Mouse (Mus musculus): Measurements from ENCODE around the gene Slc29a1. TPM values are rescaled to one million over a fixed set of nuclear protein-coding genes. Genes with fewer than 3 reads are reported as not detected.

Slc29a1 gene
- polyA plus RNA-seq, 1 experiment from 2014 or later, result 93.6 TPM

DNA sequence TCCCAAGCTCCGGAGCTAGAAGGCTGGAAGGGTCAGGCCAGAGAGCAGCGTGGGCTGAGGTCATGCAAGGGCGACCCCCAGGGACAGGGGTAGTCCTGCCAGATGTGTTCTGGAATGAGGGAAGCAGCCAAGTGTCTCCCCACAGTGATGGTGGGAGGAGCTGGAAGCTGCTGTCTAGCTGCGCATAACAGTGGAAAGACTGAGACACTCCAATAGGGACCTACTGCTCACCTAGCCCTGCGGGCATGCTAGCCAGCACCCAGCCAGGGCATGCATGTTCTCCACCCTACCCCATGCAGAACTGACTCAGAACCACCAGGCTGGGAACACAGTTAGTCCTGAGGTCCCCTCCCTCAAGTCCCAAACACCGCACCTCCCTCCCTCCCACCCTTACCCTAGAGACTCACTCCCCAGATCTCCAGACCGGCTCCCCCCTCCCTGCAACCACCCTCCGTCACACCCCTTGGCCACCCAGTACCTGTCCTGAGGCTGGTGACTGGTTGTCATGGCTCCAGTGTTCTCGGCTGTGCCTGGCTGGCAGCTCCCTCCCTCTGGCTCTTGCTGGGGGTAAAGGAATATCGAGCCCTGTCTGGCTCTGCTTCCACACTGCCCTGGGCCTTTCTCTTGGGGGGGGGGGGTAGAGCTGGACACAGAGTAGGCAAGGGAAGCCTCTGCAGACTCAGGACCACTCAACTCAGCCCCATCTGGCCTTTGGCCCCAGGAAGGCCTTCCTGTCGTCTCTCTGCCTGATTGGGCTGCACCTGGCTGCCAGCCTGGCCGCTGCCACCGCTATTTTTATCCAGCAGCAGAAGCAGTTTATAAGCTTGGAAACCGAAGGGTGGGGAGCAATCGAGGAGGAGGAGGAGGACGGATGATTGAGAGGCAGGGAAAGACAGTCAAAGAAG lies 7.5 kb downstream of the Slc29a1 start:
- TF ChIP-seq CTCF (IDR thresholded peaks at IDR 0.05; ENCODE audit: low read depth), result no peak
- Histone ChIP-seq H3K36me3 (ENCODE audit: insufficient read depth, low read length) (0 out of 2 replicates have a peak, but pooled peaks cover 6% of the 10 kb centered on the region), H3K4me3 (replicated peaks; ENCODE audit: low read depth, low read length) (no peak overlapping the region), H3K9me3 (replicated peaks; ENCODE audit: low read length) (no peaks in the 10 kb centered on the region), H3K27ac (peak overlapping the region; percentile 70), H3K4me2 (ENCODE audit: low read length) (peak overlapping the region; percentile 98), H3K27me3 (ENCODE audit: insufficient read depth, low read length) (no peaks in the 10 kb centered on the region), H3K9ac (ENCODE audit: low read depth, low read length) (peak overlapping the region; percentile 28; the same call in 1 of the 2 replicates), H3K4me1 (replicated peaks; ENCODE audit: insufficient read depth, low read length) (peaks cover 46% of the 10 kb centered on the region)
- DNase-seq (ENCODE audit: low spot score) (no peak), ATAC-seq (replicated peaks; ENCODE audit: low FRiP score, low read depth) (no peak; the same call in 1 of the 2 replicates)
- WGBS, result 32% methylated on average over 16 of the region's 16 CpGs

DNA sequence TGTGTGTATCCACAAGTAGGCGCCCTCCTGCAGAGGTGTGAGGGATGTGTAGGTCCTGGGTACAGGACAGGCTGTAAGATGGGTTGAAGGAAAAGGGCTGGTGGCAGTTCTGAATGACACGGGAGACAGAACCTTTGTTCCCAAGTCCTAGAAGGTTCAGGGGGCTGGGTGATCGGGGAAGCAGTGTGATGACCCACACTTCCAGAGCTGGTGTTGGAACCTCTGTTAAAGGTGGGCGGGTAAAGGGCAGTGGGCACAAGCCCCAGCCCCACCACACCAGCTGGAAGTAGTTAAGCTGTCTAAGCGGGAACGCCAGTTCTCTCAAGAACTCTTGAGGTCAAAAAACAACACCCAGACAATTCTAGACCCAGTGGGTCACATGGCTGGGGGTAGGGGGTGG lies 9.0 kb downstream of the Slc29a1 start:
- Histone ChIP-seq H3K9ac (ENCODE audit: low read depth, low read length) (no peak overlapping the region), H3K27ac (no peak overlapping the region), H3K27me3 (ENCODE audit: insufficient read depth, low read length) (no peaks in the 10 kb centered on the region), H3K36me3 (ENCODE audit: insufficient read depth, low read length) (0 out of 2 replicates have a peak, but pooled peaks cover 6% of the 10 kb centered on the region), H3K4me1 (replicated peaks; ENCODE audit: insufficient read depth, low read length) (peaks cover 45% of the 10 kb centered on the region), H3K4me2 (ENCODE audit: low read length) (no peak overlapping the region), H3K4me3 (replicated peaks; ENCODE audit: low read depth, low read length) (no peak overlapping the region), H3K9me3 (replicated peaks; ENCODE audit: low read length) (no peaks in the 10 kb centered on the region)
- no peak for TF ChIP-seq CTCF (IDR thresholded peaks at IDR 0.05; ENCODE audit: low read depth)
- DNase-seq (ENCODE audit: low spot score), result no peak
- 76% methylated on average over 6 of the region's 6 CpGs for WGBS
- no peak for ATAC-seq (replicated peaks; ENCODE audit: low FRiP score, low read depth)

DNA sequence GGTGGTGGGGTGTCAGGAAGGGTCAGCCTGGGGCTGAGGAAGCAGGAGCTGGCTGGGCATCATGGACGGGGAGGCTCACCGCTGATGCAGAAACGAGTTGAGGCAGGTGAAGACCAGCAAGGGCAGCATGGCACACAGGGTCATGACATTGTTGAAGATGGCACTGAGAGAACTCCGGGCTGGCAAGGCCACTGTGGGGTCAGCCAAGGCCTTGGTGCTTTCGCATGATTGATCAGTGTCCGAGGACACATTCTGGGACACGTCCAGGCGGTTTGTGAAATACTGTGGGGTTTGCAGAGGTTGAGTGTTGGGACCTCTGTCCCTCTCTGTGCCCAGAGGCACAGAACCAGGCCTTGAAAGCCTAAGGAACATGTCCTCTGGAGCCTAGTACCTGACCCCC lies 9.6 kb downstream of the Slc29a1 start:
- H3K27me3 ChIP-seq (ENCODE audit: insufficient read depth, low read length), result no peaks in the 10 kb centered on the region
- DNase-seq (ENCODE audit: low spot score), result no peak
- H3K9ac ChIP-seq (ENCODE audit: low read depth, low read length), result no peak overlapping the region
- no peak for ATAC-seq (replicated peaks; ENCODE audit: low FRiP score, low read depth)
- no peak overlapping the region for H3K27ac ChIP-seq
- 0 out of 2 replicates have a peak, but pooled peaks cover 6% of the 10 kb centered on the region for H3K36me3 ChIP-seq (ENCODE audit: insufficient read depth, low read length)
- H3K4me3 ChIP-seq (replicated peaks; ENCODE audit: low read depth, low read length), result no peak overlapping the region
- no peak for TF ChIP-seq CTCF (IDR thresholded peaks at IDR 0.05; ENCODE audit: low read depth)
- H3K4me1 ChIP-seq (replicated peaks; ENCODE audit: insufficient read depth, low read length), result peaks cover 46% of the 10 kb centered on the region
- 87% methylated on average over 8 of the region's 8 CpGs for WGBS
- no peak overlapping the region for H3K4me2 ChIP-seq (ENCODE audit: low read length)
- H3K9me3 ChIP-seq (replicated peaks; ENCODE audit: low read length), result no peaks in the 10 kb centered on the region

DNA sequence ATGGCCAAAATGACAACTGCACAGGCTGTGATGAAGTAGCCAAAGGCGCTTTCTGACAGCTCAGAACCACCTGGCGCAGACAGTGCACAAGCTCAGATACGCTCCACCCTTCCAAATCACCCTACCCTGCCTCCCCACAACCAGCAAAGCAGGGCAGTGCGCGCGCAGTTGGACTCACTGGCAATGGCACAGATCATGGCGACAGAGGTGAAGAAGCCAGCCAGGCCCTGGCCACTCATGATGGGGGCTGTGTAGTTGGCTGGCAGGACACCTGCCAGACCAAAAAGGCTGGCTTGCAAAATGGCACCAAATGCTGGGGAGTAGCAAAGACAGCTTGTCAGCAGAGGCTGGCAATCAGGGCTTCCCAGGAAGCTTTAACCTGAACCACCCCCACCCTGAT lies 10.2 kb downstream of the Slc29a1 start:
- DNase-seq (ENCODE audit: low spot score) (no peak), ATAC-seq (replicated peaks; ENCODE audit: low FRiP score, low read depth) (no peak)
- Histone ChIP-seq H3K36me3 (ENCODE audit: insufficient read depth, low read length) (0 out of 2 replicates have a peak, but pooled peaks cover 6% of the 10 kb centered on the region), H3K4me1 (replicated peaks; ENCODE audit: insufficient read depth, low read length) (peaks cover 44% of the 10 kb centered on the region), H3K4me2 (ENCODE audit: low read length) (no peak overlapping the region), H3K27ac (no peak overlapping the region), H3K9ac (ENCODE audit: low read depth, low read length) (no peak overlapping the region), H3K9me3 (replicated peaks; ENCODE audit: low read length) (no peaks in the 10 kb centered on the region), H3K27me3 (ENCODE audit: insufficient read depth, low read length) (no peaks in the 10 kb centered on the region), H3K4me3 (replicated peaks; ENCODE audit: low read depth, low read length) (no peak overlapping the region)
- WGBS, result 99% methylated on average over 7 of the region's 7 CpGs
- no peak for TF ChIP-seq CTCF (IDR thresholded peaks at IDR 0.05; ENCODE audit: low read depth)

DNA sequence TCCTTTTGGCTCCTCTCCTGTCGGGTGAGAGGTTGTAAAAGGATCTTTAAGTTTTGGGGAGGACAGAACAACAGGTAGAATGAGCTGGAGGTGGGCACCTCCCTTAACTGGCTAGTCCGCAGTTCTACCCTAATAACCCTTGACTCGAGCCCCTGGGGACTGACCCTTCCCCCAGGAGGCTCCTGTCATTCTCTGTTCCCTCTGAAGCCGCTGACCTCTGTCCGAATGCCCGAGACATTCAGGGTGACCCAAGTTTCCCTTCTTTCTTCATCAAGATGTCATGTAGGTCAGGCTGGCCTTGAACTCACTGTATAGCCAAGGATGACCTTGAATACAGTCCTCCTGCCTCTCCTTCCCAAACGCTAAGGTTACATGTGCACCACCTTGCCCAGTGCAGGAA lies 11.0 kb downstream of the Slc29a1 start:
- 90% methylated on average over 7 of the region's 7 CpGs for WGBS
- Histone ChIP-seq H3K9me3 (replicated peaks; ENCODE audit: low read length) (no peaks in the 10 kb centered on the region), H3K27ac (no peak overlapping the region), H3K9ac (ENCODE audit: low read depth, low read length) (no peak overlapping the region), H3K4me3 (replicated peaks; ENCODE audit: low read depth, low read length) (no peak overlapping the region), H3K36me3 (ENCODE audit: insufficient read depth, low read length) (0 out of 2 replicates have a peak, but pooled peaks cover 6% of the 10 kb centered on the region), H3K4me2 (ENCODE audit: low read length) (no peak overlapping the region), H3K27me3 (ENCODE audit: insufficient read depth, low read length) (no peaks in the 10 kb centered on the region), H3K4me1 (replicated peaks; ENCODE audit: insufficient read depth, low read length) (peaks cover 37% of the 10 kb centered on the region)
- ATAC-seq (replicated peaks; ENCODE audit: low FRiP score, low read depth), result no peak
- no peak for TF ChIP-seq CTCF (IDR thresholded peaks at IDR 0.05; ENCODE audit: low read depth)
- no peak for DNase-seq (ENCODE audit: low spot score)

DNA sequence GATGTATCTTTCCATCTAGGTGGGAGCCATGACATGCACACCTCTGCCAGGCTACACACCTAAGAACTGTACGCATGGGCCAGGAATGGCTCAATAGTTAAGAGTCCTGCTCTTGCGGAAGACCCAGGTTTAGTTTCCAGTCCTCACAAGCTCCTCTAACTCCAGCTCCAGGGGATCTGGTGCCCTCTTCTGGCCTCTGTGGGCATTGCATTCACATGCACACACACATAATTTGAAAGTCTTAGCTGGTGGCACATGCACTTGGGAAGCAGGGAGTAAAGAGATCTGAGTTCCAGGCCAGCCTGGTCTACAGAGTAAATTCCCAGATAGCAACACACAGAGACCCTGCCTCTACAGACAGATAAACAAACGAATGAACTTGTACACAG lies 13.0 kb downstream of the Slc29a1 start:
- Histone ChIP-seq H3K27ac (0 out of 2 replicates have a peak overlapping the region, but pooled peaks have one; percentile 87), H3K9me3 (replicated peaks; ENCODE audit: low read length) (no peaks in the 10 kb centered on the region), H3K4me3 (replicated peaks; ENCODE audit: low read depth, low read length) (no peak overlapping the region), H3K9ac (ENCODE audit: low read depth, low read length) (no peak overlapping the region), H3K4me1 (replicated peaks; ENCODE audit: insufficient read depth, low read length) (peaks cover 18% of the 10 kb centered on the region), H3K36me3 (ENCODE audit: insufficient read depth, low read length) (0 out of 2 replicates have a peak, but pooled peaks cover 6% of the 10 kb centered on the region), H3K27me3 (ENCODE audit: insufficient read depth, low read length) (no peaks in the 10 kb centered on the region), H3K4me2 (ENCODE audit: low read length) (no peak overlapping the region)
- no peak for ATAC-seq (replicated peaks; ENCODE audit: low FRiP score, low read depth)
- no peak for DNase-seq (ENCODE audit: low spot score)
- whole genome bisulfite sequencing, result 97% methylated on average over 3 of the region's 3 CpGs
- TF ChIP-seq CTCF (IDR thresholded peaks at IDR 0.05; ENCODE audit: low read depth), result peak; percentile 63
